Mouse (Mus musculus) brain, embryonic 14.5 days (tissue): ENCODE data around the gene Npy.

Experiments
- CTCF ChIP-seq: fragments of 200-500 bp; IDR thresholded peaks from 2 replicates; pipeline ENCODE4 v1.5.1; 2012; ENCODE audit warnings: inconsistent platforms, mild to moderate bottlenecking, moderate library complexity, borderline replicate concordance; ENCODE audit not compliant: insufficient read depth, insufficient read length; ENCODE audit errors: extremely low read depth
- POLR2A ChIP-seq: fragments of 200-500 bp; IDR thresholded peaks from 2 replicates; pipeline ENCODE4 v1.6.1; 2012; ENCODE audit warnings: mild to moderate bottlenecking, inconsistent platforms, borderline replicate concordance; ENCODE audit not compliant: poor library complexity, insufficient read depth, insufficient read length, severe bottlenecking; ENCODE audit errors: extremely low read depth

DNA sequence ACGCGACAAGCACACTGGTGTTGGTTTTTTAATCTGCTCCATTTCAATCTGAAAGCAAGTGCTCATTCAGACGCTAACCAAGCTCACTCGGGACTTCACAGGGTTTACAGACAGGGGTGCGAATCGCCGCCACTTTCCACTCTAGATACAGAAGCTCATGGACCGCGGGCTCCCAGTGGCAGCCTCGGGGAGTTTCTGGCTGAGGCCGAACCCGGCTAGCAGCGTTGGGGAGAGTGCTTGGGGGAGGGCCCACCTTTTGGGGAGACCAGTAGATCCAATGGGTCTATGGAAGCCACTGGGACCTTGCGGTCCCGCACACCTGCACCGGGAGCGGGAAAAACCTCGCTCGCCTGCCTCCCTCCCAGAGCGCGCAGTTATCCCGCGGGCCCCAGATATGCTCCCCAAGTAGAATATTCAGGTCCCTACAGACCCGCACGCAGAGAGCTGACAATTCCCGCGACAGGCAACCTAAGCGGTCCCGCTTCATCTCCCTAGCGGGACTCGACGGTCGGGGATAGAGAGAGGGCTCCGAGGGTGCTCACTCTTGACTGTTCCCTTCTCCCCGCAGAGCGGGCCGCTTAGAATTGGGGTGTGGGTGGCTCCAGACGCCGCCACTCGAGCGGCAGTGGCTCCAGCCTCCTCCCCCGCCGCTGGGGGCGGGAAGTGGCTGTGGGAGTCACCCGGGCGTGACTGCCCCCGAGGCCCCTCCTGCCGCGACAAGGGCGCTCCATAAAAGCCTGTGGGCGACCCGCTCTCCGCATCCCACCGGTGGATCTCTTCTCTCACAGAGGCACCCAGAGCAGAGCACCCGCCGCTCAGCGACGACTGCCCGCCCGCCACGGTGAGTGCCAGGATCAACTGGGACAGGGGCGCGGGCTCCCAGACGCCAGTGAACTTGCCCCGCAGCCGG, at the start of gene Npy:
- TF ChIP-seq CTCF (no peak), POLR2A (no peak)
